Mouse (Mus musculus) ES-CJ7 (cell line): ENCODE results near the gene Efcab9.
A peak's percentile ranks its signal among the peaks of the same experiment; 100 is the strongest.

Source experiments
- DNase-seq: peaks from one replicate; pipeline ENCODE4 v3.0.0; 2011; ENCODE audit warnings: low read depth, low spot score

Gene Efcab9

GRCm38 (mm10) chr11:32498757-32499535 lies 32.9 kb downstream of the Efcab9 start:
- DNase-seq: no peak

DNA sequence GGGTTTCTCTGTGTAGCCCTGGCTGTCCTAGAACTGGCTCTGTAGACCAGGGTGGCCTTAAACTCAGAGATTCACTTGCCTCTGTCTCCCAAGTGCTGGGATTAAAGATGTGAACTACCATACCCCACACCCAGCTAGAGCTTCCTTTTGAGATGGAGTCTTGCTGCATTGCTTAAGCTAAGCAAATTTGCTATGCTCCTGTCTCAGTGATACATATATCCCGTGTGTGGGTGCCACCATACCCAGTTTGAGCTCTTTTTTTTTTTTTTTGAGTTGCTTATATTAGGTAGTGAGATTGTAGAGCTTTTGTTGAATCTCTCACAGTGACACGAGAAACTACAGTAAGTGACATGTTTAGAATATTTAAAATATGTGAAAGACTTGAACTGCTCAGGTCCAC lies 36.6 kb downstream of the Efcab9 start:
- DNase-seq: no peak

DNA sequence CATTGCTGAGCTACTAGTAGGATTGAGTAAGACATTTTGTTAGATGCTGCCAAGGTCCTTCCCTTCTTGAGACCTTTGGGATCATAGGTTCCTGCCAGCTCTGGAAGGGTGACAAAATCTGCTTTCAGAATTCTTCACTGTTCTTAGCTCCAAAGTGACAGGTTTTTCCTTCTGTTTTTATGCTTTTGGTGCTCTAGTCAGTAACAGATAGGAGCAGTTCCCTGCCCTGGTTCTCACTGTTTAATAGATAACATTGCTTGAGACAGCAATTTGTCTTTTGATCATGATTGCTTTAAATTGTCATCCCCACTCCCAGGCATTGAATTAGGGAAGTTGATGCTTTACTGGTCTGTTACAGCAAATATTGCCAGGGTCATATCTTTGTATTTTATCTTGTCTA lies 38.6 kb downstream of the Efcab9 start:
- no peak for DNase-seq

DNA sequence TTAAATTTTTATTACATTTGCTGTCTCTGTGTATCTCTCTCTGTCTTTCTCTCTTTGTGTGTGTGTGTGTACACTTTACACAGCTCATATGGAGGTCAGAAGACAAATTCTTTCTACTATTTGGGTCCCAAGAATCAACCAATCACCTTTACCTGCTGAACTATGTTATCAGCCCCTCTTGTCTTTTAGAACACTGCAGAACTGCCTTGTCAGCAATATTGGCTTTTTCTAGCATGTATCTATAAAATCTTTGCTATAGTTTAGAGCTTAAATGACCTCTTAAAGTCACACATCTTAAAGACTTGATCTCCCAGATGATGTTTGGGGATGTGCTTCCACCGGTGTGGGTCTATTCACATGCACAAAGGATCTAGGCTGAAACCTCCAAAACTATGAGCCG lies 40.8 kb downstream of the Efcab9 start:
- no peak for DNase-seq

GRCm38 (mm10) chr11:32488808-32489670 lies 42.8 kb downstream of the Efcab9 start:
- DNase-seq: no peak

GRCm38 (mm10) chr11:32488344-32488743 lies 43.5 kb downstream of the Efcab9 start:
- no peak for DNase-seq

DNA sequence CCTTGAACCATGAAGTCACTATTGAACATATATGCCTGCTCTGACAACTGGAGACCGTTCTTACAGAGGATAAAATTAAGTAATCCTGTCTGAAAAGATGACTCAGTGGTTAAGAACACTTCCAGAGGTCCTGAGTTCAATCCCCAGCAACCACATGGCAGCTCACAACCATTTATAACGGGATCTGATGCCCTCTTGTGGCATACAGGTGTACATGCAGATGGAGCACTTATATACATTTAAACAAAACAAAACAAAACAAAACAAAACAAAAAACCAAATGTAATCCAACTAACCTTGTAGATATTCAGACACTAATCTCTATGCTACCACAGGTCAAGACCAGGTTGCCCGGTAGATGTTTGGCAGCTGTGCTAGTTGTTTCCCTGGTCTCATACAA lies 44.4 kb downstream of the Efcab9 start:
- DNase-seq: peak; percentile 48

DNA sequence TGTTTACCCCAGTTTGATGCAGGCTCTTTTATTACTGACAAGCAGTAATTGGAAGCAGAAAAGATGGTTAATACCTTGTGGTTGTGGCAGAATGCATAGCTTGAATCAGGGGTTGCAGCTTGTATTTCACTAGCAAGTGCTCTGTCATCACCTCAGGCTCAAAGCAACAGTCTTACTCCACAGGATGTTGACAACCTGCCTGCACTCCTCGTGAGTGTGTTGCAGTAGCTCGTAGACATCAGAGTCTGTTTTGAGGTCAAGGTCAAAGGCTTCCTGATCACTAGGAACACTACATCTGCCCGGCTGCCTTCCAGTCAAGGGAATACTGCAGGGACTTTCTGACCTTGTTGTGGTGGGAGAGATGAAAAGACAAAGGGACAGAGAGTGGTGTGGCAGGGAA lies 45.3 kb downstream of the Efcab9 start:
- DNase-seq: peak; percentile 7

DNA sequence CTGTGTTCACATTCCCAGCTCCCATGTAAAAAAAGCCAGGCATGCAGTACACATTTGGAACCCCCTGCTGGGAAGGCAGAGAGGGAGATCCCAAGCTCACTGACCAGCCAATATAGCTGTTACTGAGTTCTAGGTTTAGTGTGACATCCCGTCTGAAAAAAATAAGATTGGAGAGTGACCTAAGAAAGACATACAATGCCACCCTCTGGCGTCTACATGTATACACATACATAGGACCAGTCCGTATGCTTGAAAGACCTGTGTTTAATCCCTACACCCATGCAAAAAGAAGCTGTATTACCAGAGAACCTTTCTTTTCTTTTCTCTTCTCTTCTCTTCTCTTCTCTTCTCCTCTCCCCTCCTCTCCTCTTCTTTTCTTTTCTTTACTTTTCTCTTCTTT lies 46.6 kb downstream of the Efcab9 start:
- DNase-seq: peak; percentile 20

GRCm38 (mm10) chr11:32481525-32481924 lies 50.4 kb downstream of the Efcab9 start:
- no peak for DNase-seq

- peak; percentile 20 for DNase-seq
Measured at GRCm38 (mm10) chr11:32475487-32476236, 56.2 kb downstream of the Efcab9 start.

- DNase-seq: no peak
Measured at GRCm38 (mm10) chr11:32474725-32475124, 57.2 kb downstream of the Efcab9 start.
